Mouse (Mus musculus) thymus, postnatal 36 days (tissue): Measurements from ENCODE around the gene 4931409K22Rik.

Experiments used
- DNase-seq, 2 experiments: peaks; one replicate each; pipeline ENCODE4 v3.0.0; 2022; ENCODE audit warnings: mixed read lengths in 2 of 2

The 4931409K22Rik gene

DNA sequence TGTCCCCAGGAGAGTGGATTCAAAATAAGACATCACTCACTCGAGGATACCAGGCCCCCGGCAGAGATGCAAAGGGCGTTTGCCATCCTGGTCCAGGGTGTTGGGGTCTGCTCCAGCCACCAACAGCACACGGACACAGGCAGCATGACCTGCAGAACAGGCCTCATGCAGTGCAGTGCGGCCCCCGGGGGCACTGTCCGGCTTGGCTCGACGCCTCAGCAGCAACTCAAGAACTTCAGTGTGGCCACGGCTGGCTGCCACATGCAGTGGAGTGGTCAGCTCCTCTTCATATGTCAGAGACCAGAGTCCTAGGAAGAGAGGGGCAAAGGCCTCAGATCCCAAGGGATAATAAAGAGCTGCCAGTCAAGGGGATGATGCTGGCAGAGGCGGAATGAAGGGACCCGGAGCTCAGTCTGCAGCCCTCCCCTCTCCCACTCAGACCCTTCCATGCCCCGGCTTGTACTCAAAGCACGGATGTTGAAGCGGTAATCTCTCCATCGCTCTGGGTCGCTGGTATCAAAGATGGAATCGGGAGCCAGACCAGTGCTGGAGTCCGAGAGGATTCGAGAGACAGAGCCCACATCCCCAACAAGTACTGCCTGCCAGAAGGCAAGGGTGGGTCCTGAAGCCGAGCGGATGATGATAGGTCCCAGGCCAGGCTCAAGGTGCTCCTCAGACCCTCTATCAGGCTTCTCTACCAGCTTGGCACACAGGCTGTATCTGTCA is 16.9 kb downstream of the 4931409K22Rik start:
- no peak for DNase-seq

- DNase-seq, result no peak
Measured at GRCm38 (mm10) chr5:24537618-24538017, 19.0 kb downstream of the 4931409K22Rik start.

DNA sequence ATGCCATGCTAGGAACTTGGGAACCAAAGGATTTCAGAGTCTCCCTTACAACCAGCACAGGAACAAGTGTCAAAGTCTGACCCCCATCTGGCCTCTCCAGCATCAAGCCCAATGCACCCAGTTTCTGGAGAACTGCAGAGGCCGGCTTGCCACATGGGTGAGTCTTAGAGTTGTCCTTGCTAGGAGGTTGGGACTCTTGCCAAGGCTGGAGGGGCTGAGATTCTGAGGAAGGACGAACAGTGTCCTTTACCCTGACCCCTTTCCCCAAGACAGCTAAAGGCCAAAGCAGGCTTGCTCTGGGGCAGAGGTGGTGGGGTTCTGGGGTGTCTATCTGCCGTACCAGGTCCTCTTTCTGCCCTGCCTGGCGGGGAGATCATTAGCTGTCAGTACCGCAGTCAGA is 20.1 kb downstream of the 4931409K22Rik start:
- DNase-seq, result no peak

DNA sequence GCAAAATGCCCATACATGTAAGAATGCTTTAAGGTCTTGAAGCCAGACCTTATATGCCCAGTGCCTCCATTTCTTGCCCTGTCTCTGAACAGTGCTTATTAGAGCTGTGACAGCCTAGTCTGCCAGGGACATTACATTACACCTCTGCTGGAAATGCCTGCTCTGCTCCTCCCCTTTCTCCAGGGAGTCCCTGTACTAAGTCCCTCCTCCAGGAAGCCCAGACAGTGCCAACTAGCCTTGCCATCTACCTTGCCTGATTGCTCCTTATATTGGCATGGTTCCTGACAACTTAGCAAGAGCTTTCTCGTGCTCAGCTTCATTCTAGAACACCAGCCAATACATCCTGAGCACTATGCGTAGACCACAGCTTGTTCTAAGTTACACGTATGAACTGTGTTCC is 20.9 kb downstream of the 4931409K22Rik start:
- no peak for DNase-seq

DNA sequence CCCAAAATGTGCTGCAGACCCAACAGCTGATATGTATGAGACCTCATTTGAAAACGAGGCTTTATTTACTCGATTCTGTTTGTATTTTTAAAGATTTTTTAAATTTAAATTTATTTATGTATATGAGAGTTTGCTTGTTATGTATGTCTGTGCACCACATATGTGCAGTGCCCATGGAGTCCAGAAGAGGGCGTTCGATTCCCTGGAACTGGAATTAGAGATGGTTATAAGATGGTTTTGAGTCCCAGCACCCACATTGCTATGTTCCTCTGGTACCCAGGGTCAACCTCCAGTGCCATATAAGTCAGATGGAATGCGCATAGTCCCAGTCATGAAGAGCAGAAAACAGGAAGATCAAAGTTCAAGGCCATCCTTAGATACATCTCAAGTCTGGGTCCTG is 22.3 kb downstream of the 4931409K22Rik start:
- no peak for DNase-seq

DNA sequence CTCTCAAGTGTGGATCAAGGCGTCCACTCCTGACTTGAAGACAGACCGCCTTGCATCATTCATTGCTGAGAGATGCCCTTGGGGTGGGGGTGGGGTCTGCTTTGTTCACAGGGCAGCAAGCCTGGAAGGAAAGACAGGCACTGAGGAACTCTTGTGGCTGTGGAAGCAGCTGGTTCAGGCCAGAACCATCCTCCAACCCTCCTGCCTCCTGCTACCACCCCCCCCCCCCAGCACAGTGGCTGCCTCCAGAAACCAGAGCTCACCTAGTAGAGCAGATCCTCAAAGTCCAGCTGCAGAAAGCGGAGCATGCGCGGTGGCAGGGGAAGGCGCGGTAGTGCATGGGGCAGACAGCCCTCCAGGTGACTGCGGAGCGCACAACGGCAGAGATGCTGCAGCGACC is 23.2 kb downstream of the 4931409K22Rik start:
- DNase-seq, result no peak

- DNase-seq, result peak; percentile 80 to 87
Measured at GRCm38 (mm10) chr5:24530042-24530689, 26.4 kb downstream of the 4931409K22Rik start.

GRCm38 (mm10) chr5:24527780-24528179 is 28.8 kb downstream of the 4931409K22Rik start:
- DNase-seq, result no peak

- peak in 1 of 2 experiments; percentile 21 for DNase-seq
Measured at GRCm38 (mm10) chr5:24526889-24527230, 29.7 kb downstream of the 4931409K22Rik start, which contains the start of gene Gbx1. Gene Gbx1 (minus strand): TSS chr5:24527202.

GRCm38 (mm10) chr5:24526190-24526888 is 30.3 kb downstream of the 4931409K22Rik start:
- no peak for DNase-seq

DNA sequence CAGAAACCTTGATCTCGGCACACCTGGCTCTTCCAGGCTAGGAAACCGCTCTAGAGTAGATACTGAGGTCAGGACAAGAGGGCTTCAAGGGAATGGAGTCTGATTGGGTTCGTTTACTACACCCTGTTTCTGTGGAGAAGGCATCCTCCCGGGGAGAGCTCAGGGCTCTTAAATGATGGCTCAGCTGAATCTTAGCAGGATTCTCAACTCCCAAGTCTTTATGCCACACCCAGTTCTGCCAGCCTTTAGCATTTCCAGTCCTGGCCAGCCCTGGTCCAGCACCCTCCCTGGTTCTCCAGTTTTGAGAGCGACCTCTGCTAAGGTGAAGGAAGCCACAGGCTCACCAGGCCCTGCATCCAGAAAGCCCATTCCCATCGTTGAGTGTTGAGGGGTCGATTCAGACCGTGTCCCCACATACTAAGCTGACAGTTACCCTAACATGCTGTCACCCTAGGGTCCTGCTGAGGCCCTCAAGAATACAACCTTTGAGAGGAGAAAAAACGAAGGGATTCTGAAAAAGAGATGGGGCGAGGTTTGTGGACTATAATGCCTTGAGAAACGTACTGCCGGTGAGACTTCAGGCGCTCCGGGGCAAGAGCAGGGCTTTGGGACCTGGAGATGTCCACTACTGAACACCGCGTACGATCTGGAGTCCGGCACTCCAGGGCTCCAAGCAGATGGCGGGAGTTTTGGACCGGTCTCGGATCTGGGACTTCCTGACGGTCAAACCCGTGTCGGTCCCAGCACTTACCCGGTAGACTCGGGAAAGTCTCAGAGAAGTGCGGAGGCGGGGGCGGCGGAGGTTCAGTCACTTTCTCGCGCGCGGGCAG is 31.0 kb downstream of the 4931409K22Rik start:
- DNase-seq, result no peak

- no peak for DNase-seq
Measured at GRCm38 (mm10) chr5:24524522-24524921, 32.1 kb downstream of the 4931409K22Rik start.

GRCm38 (mm10) chr5:24523806-24524205 is 32.8 kb downstream of the 4931409K22Rik start:
- no peak for DNase-seq

- no peak for DNase-seq
Measured at GRCm38 (mm10) chr5:24521366-24521765, 35.2 kb downstream of the 4931409K22Rik start.

DNA sequence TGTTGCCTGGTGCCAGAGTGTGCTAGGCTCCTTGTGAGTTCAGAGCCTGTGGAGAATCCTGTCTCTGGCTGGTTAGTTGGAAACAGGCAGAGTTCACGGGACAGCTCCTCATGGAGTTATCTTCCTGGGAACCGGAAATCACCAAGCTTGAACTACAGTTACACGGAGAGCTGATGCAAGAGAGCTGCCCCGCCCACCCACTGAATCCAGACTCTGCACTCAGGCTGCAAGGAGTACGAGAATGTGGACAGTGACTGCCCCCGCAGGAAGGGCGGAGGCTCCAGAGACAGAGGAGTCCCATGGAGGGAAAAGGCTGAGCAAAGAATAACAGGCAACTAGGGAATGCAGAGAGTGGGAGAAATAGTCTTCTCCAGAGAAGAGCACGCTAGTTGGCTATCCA is 44.3 kb downstream of the 4931409K22Rik start:
- no peak for DNase-seq

DNA sequence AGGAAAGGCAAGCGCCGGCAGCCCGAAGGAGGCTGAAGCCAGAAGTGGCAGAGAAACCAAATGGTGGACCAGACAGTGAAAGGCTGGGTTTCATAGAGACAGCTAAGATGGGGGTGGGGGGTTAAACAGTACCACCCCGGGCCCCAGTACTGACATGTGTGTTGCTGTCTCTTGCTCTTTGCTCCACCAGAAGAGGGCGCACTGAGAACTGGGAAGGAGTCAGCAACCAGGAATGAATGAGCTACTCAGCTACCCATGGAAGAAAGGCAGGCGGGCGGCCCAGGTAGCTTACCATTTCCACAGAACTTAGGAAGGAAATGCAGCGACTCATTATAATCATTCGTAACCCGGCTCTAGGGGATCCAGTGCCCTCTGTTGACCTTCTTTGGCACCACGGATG is 46.0 kb downstream of the 4931409K22Rik start:
- DNase-seq, result peak; percentile 16 to 17

DNA sequence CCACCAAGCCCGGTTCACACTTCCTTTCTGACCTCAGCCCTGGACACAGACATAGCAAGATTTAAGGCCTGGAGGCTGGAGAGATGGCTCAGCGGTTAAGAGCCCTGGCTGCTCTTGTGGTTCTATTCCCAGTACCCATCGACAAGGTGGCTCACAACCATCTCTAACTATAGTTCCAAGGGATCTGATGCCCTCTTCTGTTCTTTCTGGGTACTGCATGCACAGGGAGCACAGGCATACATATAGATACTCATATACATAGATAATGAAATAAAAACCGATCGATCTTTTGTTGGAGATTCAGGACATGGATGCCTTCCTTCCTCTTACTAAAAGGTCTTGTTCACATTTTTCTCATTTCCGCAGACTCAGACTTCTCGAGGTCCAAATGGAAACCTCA is 48.2 kb downstream of the 4931409K22Rik start:
- no peak for DNase-seq

DNA sequence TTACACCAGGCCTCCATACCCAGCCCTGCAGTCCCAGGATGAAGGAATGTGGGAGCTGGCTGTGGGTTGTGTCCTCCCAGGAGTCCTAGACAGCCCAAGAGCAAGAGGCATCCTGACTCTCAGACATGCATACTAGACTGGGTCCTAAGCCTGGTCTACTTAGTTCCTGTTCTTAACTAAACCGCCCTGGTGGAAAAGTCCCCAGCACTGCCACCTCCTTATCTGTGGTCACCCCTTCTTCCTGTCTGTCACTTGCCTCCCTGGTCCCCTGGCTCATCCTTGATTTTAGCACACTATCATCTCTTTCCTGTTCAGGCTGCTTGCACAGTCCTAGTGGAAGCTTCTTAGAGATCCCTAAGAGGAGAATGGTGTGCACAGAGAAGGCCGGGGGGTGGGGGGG is 51.1 kb downstream of the 4931409K22Rik start:
- no peak for DNase-seq

GRCm38 (mm10) chr5:24502786-24503185 is 53.8 kb downstream of the 4931409K22Rik start:
- no peak for DNase-seq

DNA sequence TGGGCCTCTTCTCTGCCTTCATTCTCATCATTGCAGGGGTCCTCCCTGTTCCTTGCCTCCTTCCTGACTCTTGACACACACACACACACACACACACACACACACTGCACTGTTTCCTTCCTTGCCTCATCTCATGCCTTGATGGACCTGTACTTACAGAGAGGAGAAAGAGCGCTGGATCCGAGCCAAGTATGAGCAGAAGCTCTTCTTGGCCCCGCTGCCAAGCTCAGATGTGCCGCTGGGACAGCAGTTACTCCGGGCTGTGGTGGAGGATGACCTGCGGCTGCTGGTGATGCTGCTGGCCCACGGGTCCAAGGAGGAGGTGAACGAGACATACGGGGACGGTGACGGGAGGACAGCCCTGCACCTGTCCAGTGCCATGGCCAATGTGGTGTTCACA is 55.8 kb downstream of the 4931409K22Rik start:
- DNase-seq, result no peak

DNA sequence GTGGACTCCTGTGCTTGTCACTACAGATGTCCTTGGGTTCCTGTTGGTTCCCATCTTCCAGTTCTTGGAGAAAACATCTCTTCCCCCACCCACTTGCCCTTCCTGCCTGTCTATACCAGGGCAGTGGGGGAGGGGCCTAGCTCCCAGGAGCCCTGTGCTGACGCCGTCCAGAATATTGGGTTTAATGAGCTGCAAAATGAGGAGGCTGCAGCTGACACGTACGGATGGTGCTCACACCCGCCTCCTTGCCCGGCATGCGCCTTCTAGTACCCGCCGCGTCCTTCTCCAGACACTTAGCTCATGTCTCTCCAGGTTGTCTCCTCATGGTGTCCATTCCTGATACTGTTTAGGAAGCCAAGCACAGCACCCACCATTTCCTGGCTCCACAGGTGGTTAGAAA is 57.5 kb downstream of the 4931409K22Rik start:
- no peak for DNase-seq

- DNase-seq, result no peak
Measured at GRCm38 (mm10) chr5:24497526-24497925, 59.1 kb downstream of the 4931409K22Rik start.

DNA sequence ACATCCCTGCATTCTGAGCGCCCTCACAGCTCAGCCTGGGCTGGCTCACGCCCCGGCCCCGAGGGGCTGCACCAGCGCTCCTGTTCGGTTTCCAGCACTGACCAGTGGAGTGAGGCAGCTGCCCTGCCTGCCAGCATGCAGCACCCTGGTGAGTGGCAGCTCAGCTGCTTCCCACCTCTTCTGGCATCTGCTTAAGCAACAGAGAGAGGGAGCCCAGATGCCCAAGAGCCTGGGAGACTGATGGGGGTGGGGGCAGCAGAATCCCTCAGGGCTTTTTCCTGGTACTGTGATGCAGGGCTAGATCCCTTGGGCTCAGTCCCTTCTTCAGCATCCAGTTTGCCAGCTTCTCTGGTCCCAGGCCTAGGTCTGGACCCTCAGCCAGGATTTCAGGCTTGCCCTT is 59.9 kb downstream of the 4931409K22Rik start:
- DNase-seq, result no peak
